Mouse (Mus musculus) layer of hippocampus, adult 2 months (tissue): ENCODE data around the gene Ccdc137. TPM values are rescaled to one million over a fixed set of nuclear protein-coding genes. Genes with fewer than 3 reads are reported as not detected.
"Not testable (repeated sequence)": the region's sequence is repeated elsewhere in the genome, so short reads cannot be mapped to it uniquely, and the experiment has no call there.

Experiments
- DNase-seq, 2 experiments: peaks; one replicate each; pipeline ENCODE4 v3.0.0; 2022; ENCODE audit warnings: low spot score in 2 of 2
- H3K27ac ChIP-seq: fragments of 200-600 bp; 2 replicates; pipeline ENCODE4 v1.8.1; 2022
- H3K4me3 ChIP-seq: fragments of 200-600 bp; 2 replicates; pipeline ENCODE4 v1.8.1; 2022; ENCODE audit warnings: mild to moderate bottlenecking
- CTCF ChIP-seq: fragments of 200-600 bp; conservative IDR thresholded peaks from 2 replicates; pipeline ENCODE4 v1.8.1; 2022; ENCODE audit warnings: antibody characterized with exemption, mild to moderate bottlenecking, moderate library complexity
- long read RNA-seq, 2 experiments: library from polyadenylated mRNA; stranded (forward); transcript quantifications; one replicate each; pipeline ENCODE4 v2.0.0; 2021; ENCODE audit warnings: borderline mapping rate in 2 of 2
- total RNA-seq, 2 experiments: library from RNA; stranded (reverse); gene quantifications; 2 replicates each; pipeline ENCODE4 v1.2.3; 2021

Ccdc137 gene
- 10 to 100 TPM; 20.0 to 32.3 TPM for total RNA-seq
- long read RNA-seq, experiment 1, transcript Ccdc137-201 (6 exons, 2,778 nt): major isoform, 19 of 29 reads
- long read RNA-seq, experiment 1, partial matches to known transcripts: 6 of 29 reads
- long read RNA-seq, experiment 1, other reads (novel, unspliced or antisense): 4 of 29 reads
- long read RNA-seq, experiment 2, transcript Ccdc137-201 (6 exons, 2,778 nt): major isoform, 19 of 22 reads
- long read RNA-seq, experiment 2, partial matches to known transcripts: 1 of 22 reads
- long read RNA-seq, experiment 2, other reads (novel, unspliced or antisense): 2 of 22 reads

GRCm38 (mm10) chr11:120457772-120458751, at the start of gene Ccdc137, which contains the start of gene Oxld1:
Ccdc137 (plus strand) TSS chr11:120458115.
Oxld1 (minus strand) TSS chr11:120458068.
- DNase-seq: peak; percentile 63 to 74
- Histone ChIP-seq H3K27ac (peak within 1 kb of the TSS; percentile 95), H3K4me3 (peak within 1 kb of the TSS; percentile 77)
- TF ChIP-seq CTCF: no peak

- not testable (repeated sequence) for DNase-seq, H3K27ac ChIP-seq, H3K4me3 ChIP-seq
These were observed 44.3 kb upstream of the Ccdc137 start for GRCm38 (mm10) chr11:120413621-120414020.

GRCm38 (mm10) chr11:120417852-120418251, 40.1 kb upstream of the Ccdc137 start:
- Histone ChIP-seq H3K27ac (no peak overlapping the region), H3K4me3 (no peak overlapping the region)
- TF ChIP-seq CTCF: no peak
- no peak for DNase-seq

- Histone ChIP-seq H3K27ac (no peak overlapping the region), H3K4me3 (no peak overlapping the region)
- TF ChIP-seq CTCF: no peak
- no peak for DNase-seq
These were observed 39.3 kb upstream of the Ccdc137 start for GRCm38 (mm10) chr11:120418592-120418991.

GRCm38 (mm10) chr11:120422651-120423568, 35.0 kb upstream of the Ccdc137 start:
- Histone ChIP-seq H3K27ac (no peak overlapping the region), H3K4me3 (no peak overlapping the region)
- no peak for TF ChIP-seq CTCF
- no peak for DNase-seq

GRCm38 (mm10) chr11:120423569-120424295, 34.2 kb upstream of the Ccdc137 start:
- no peak overlapping the region for H3K27ac ChIP-seq
- no peak overlapping the region for H3K4me3 ChIP-seq
- DNase-seq: peak; percentile 32 to 77
- peak; percentile 89 for TF ChIP-seq CTCF

GRCm38 (mm10) chr11:120426727-120427126, 31.2 kb upstream of the Ccdc137 start:
- TF ChIP-seq CTCF: no peak
- DNase-seq: no peak
- no peak overlapping the region for H3K27ac ChIP-seq
- H3K4me3 ChIP-seq: no peak overlapping the region

GRCm38 (mm10) chr11:120437152-120437856, 20.6 kb upstream of the Ccdc137 start, which contains the start of gene Nploc4:
Nploc4 (minus strand) TSS chr11:120437708.
- peak within 1 kb of the TSS; percentile 97 for H3K4me3 ChIP-seq
- peak; percentile 51 for TF ChIP-seq CTCF
- peak; percentile 82 to 87 for DNase-seq

GRCm38 (mm10) chr11:120437857-120438385, 20.0 kb upstream of the Ccdc137 start:
- no peak for DNase-seq
- no peak for TF ChIP-seq CTCF
- Histone ChIP-seq H3K4me3 (peak overlapping the region; percentile 97), H3K27ac (peak overlapping the region; percentile 96)

More at GRCm38 (mm10) chr11:120437152-120437856, 20.6 kb upstream of the Ccdc137 start, which contains the start of gene Nploc4:
- H3K27ac ChIP-seq: peak within 1 kb of the TSS; percentile 96

GRCm38 (mm10) chr11:120442344-120442743, 15.6 kb upstream of the Ccdc137 start, which contains the start of gene Tspan10:
Tspan10 (plus strand) TSS chr11:120442644.
- Histone ChIP-seq H3K4me3 (no peak within 1 kb of the TSS), H3K27ac (no peak within 1 kb of the TSS)
- TF ChIP-seq CTCF: no peak
- no peak for DNase-seq
